Mouse (Mus musculus): Measurements from ENCODE around the gene Srm.

The Srm gene

GRCm38 (mm10) chr4:148633395-148634061 lies 42.2 kb downstream of the Srm start:
- no peak for DNase-seq (ENCODE audit: low read depth, low spot score)

GRCm38 (mm10) chr4:148635309-148635708 lies 44.0 kb downstream of the Srm start:
- DNase-seq (ENCODE audit: low read depth, low spot score), result no peak

- peak; percentile 43 for DNase-seq (ENCODE audit: low read depth, low spot score)
Measured at GRCm38 (mm10) chr4:148638302-148638701, 47.0 kb downstream of the Srm start.

GRCm38 (mm10) chr4:148639455-148639854 lies 48.2 kb downstream of the Srm start:
- DNase-seq (ENCODE audit: low read depth, low spot score), result no peak

GRCm38 (mm10) chr4:148641121-148641520 lies 49.8 kb downstream of the Srm start:
- DNase-seq (ENCODE audit: low read depth, low spot score), result no peak

GRCm38 (mm10) chr4:148643291-148644156 lies 52.2 kb downstream of the Srm start, which contains the start of gene Gm572:
TSS of gene Gm572 (plus strand) at chr4:148643317.
- DNase-seq (ENCODE audit: low read depth, low spot score), result no peak

GRCm38 (mm10) chr4:148644157-148644511 lies 52.8 kb downstream of the Srm start:
- peak; percentile 76 for DNase-seq (ENCODE audit: low read depth, low spot score)

All from A20 (cell line).